Mouse (Mus musculus) heart, postnatal 14 days (tissue): ENCODE data around the gene Maml3. TPM values are rescaled to one million over a fixed set of nuclear protein-coding genes. Genes with fewer than 3 reads are reported as not detected.

Experiments
- DNase-seq, 2 experiments: peaks; one replicate each; pipeline ENCODE4 v3.0.0; 2021 to 2022
- intact Hi-C: fragments of 180-260 bp; cut with DNase I; formaldehyde crosslinking; loops from one replicate; pipeline ENCODE4 v1.15.1; 2025
- total RNA-seq, 2 experiments: library from RNA; stranded (reverse); gene quantifications; 2 replicates each; pipeline ENCODE4 v1.2.3; 2021

Gene Maml3
- total RNA-seq, 2 experiments from 2014 or later, result 3.7 to 5.0 TPM

- intact Hi-C loops, result no loop called here
Measured at GRCm38 (mm10) chr3:51888662-51889433, 216.0 kb downstream of the Maml3 start.

GRCm38 (mm10) chr3:51888295-51888661 lies 216.6 kb downstream of the Maml3 start:
- intact Hi-C loops, result no loop called here

More at GRCm38 (mm10) chr3:51888662-51889433, 216.0 kb downstream of the Maml3 start:
- DNase-seq, result no peak

GRCm38 (mm10) chr3:51885920-51886319 lies 219.0 kb downstream of the Maml3 start:
- DNase-seq, result no peak
- intact Hi-C loops, result no loop called here

More at GRCm38 (mm10) chr3:51888295-51888661, 216.6 kb downstream of the Maml3 start:
- no peak for DNase-seq

- intact Hi-C loops, result no loop called here
- no peak for DNase-seq
Measured at GRCm38 (mm10) chr3:51885487-51885886, 219.4 kb downstream of the Maml3 start.

GRCm38 (mm10) chr3:51881981-51882380 lies 222.9 kb downstream of the Maml3 start:
- intact Hi-C loops, result loop anchor here (2.0 kb wide), 1 partner anchor 31 kb away; no protein-coding TSS in a partner anchor
- DNase-seq, result peak; percentile 31 to 40

- no peak for DNase-seq
Measured at GRCm38 (mm10) chr3:51881393-51881792, 223.5 kb downstream of the Maml3 start.

GRCm38 (mm10) chr3:51880506-51881036 lies 224.3 kb downstream of the Maml3 start:
- intact Hi-C loops, result no loop called here
- DNase-seq, result no peak

More at GRCm38 (mm10) chr3:51881393-51881792, 223.5 kb downstream of the Maml3 start:
- intact Hi-C loops, result no loop called here

- DNase-seq, result no peak
- intact Hi-C loops, result no loop called here
Measured at GRCm38 (mm10) chr3:51879211-51879610, 225.7 kb downstream of the Maml3 start.

- DNase-seq, result no peak
- intact Hi-C loops, result no loop called here
Measured at GRCm38 (mm10) chr3:51878577-51878976, 226.3 kb downstream of the Maml3 start.

GRCm38 (mm10) chr3:51876729-51877128 lies 228.1 kb downstream of the Maml3 start:
- intact Hi-C loops, result no loop called here
- no peak for DNase-seq

- intact Hi-C loops, result no loop called here
- DNase-seq, result no peak
Measured at GRCm38 (mm10) chr3:51875629-51876028, 229.2 kb downstream of the Maml3 start.

- no peak for DNase-seq
- intact Hi-C loops, result no loop called here
Measured at GRCm38 (mm10) chr3:51874252-51874651, 230.6 kb downstream of the Maml3 start.

- intact Hi-C loops, result no loop called here
- no peak for DNase-seq
Measured at GRCm38 (mm10) chr3:51872771-51873170, 232.1 kb downstream of the Maml3 start.

- intact Hi-C loops, result no loop called here
- DNase-seq, result no peak
Measured at GRCm38 (mm10) chr3:51871346-51871745, 233.5 kb downstream of the Maml3 start.

GRCm38 (mm10) chr3:51869980-51870379 lies 234.9 kb downstream of the Maml3 start:
- DNase-seq, result no peak
- intact Hi-C loops, result no loop called here

GRCm38 (mm10) chr3:51868857-51869256 lies 236.0 kb downstream of the Maml3 start:
- DNase-seq, result no peak
- intact Hi-C loops, result no loop called here

GRCm38 (mm10) chr3:51866446-51866845 lies 238.4 kb downstream of the Maml3 start:
- intact Hi-C loops, result no loop called here
- no peak for DNase-seq

- DNase-seq, result no peak
- intact Hi-C loops, result no loop called here
Measured at GRCm38 (mm10) chr3:51861631-51862030, 243.2 kb downstream of the Maml3 start.

GRCm38 (mm10) chr3:51860458-51860857 lies 244.4 kb downstream of the Maml3 start:
- intact Hi-C loops, result no loop called here
- DNase-seq, result no peak

- DNase-seq, result no peak
- intact Hi-C loops, result no loop called here
Measured at GRCm38 (mm10) chr3:51859208-51859607, 245.7 kb downstream of the Maml3 start.

GRCm38 (mm10) chr3:51854152-51854551 lies 250.7 kb downstream of the Maml3 start:
- DNase-seq, result no peak
- intact Hi-C loops, result no loop called here

- no peak for DNase-seq
- intact Hi-C loops, result no loop called here
Measured at GRCm38 (mm10) chr3:51853610-51854009, 251.3 kb downstream of the Maml3 start.
